Mouse (Mus musculus) left cerebral cortex, postnatal 36 days (tissue): ENCODE measurements around the gene Pomgnt2. TPM values are rescaled to one million over a fixed set of nuclear protein-coding genes. Genes with fewer than 3 reads are reported as not detected.
"Not testable (repeated sequence)": the region's sequence is repeated elsewhere in the genome, so short reads cannot be mapped to it uniquely, and the experiment has no call there.

Experiments
- DNase-seq, 2 experiments: peaks; one replicate each; pipeline ENCODE4 v3.0.0; 2021 to 2022; ENCODE audit warnings: low spot score in 2 of 2, mixed read lengths in 1 of 2
- intact Hi-C: fragments of 180-260 bp; cut with DNase I; formaldehyde crosslinking; loops from one replicate; pipeline ENCODE4 v1.15.1; 2025
- total RNA-seq, 2 experiments: library from RNA; stranded (reverse); gene quantifications; 2 replicates each; pipeline ENCODE4 v1.2.3; 2021

Gene Pomgnt2
- total RNA-seq, result 10 to 100 TPM; 38.0 to 38.2 TPM

DNA sequence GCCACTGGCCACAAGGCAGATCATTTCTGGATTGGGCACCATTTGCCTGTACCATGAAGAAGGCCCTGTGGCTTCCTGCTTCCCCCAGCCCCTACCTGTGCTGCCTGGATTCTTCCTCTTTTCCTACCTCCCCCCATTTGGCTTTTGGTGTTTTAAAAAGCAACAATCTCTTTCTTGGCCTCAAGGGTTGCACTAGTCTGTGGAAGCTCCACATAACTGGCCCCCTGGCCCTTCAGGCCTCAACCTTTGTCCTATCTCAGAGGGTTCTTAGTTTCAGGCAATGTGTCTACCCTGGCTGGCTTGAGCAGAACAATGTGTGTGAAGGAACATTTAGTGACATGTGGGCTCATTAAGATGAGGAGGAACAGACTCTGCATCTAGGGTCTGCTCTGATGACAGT is at the start of gene Pomgnt2:
Gene Pomgnt2, minus strand, starts transcription at position 101 of the 400 bp plus-strand sequence.
- DNase-seq, result no peak
- intact Hi-C loops, result no loop called here

DNA sequence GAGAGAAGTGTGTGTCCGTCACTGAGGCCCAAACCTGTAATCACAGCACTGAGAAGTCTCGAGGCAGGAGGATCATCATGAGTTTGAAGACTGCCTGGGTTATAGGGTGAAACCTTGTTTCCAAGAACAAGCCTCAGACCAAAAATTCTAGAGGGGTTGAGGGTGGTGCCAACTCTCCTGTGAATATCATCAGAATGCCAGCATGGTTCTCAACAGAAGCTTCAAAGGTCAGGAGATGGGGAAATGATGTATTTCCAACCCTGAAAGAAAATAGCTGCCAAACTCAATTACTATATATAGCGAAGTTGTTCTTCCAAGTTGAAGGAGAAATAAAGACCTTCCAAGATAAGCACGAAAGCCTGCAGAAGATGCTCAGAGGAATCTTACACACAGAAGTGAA is 42.9 kb upstream of the Pomgnt2 start:
- intact Hi-C loops, result no loop called here

DNA sequence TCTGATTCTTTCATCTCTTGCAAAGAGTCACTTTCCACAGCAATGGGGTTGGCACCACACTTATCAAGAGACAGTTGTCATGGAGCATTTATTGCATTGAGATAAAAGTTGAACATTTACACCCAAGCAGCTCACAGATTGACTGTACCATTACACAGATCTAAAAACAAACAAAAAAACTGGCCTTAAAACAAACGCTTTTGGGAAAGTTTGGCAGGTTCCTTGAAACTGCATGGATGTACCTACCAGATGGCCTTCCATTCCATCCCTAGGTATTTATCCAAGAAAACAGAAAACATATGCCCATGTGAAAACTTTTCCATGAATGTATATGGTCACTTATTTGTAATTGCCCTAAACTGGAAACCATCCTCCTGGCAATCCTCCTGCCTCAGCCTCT is 41.7 kb upstream of the Pomgnt2 start:
- no peak for DNase-seq
- intact Hi-C loops, result no loop called here

More for the DNA sequence above, 42.9 kb upstream of the Pomgnt2 start:
- no peak for DNase-seq

DNA sequence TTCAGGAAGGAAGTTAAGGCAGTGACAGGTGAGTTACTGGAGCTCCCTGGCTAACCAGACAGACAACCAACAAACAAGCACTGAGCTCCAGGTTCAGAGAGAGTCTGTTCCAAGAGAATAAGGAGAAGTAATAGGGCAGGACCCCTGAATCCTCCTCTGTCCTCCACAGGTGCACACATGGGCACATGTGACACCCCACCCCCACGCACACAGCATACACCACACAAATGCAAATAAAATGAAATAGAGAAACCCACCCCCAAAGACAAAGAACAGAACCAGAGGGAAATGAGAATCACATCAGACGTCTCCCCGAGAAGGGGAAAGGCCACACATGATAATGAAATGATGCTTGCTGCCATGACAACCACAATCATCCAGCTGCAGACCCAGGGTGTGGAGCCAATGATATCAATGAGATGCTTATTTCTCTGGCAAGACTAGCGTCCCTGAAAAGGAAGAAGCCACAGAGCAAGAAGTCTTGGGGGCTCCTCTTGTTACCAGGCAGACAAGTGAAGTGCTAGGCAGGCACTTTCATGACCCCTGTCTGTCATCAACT is 39.7 kb upstream of the Pomgnt2 start:
- no peak for DNase-seq
- intact Hi-C loops, result no loop called here

DNA sequence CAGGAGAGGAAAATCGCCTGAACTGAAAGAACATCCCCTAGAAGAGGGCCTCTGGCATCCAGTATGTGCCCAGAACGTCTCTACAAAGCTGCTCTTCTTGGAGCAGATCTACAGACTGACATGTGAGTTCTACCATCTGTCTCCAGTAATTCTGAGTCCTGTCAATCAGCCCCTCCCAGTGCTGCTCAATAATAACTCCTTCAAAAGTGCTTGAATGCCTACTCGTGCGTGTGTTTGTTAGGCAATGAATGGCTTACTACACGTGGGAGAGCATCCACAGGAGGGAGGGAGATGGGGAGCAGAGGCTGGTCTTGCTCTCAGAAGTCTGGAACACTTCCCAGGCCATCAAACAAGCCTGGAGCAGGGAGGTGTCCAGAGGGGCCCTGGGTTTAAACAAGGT is 38.9 kb upstream of the Pomgnt2 start:
- no peak for DNase-seq
- intact Hi-C loops, result loop anchor here (2.0 kb wide), 1 partner anchor 17 kb away; no protein-coding TSS in a partner anchor

DNA sequence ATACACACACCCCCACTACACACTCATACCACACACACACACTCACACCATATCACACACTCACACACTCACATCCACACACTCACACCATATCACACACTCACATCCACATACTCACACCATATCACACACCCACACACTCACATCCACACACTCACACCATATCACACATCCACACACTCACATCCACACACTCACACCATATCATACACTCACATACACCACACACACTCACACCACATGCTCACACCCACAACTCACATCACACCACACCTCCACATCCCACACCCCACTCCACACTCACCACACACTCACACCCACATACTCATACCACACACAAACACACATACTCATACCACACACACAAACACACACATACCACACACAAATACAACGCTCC is 38.0 kb upstream of the Pomgnt2 start:
- DNase-seq, result no peak
- intact Hi-C loops, result loop anchor here (2.0 to 5.0 kb wide), 2 partner anchors 18 to 32 kb away; no protein-coding TSS in a partner anchor

DNA sequence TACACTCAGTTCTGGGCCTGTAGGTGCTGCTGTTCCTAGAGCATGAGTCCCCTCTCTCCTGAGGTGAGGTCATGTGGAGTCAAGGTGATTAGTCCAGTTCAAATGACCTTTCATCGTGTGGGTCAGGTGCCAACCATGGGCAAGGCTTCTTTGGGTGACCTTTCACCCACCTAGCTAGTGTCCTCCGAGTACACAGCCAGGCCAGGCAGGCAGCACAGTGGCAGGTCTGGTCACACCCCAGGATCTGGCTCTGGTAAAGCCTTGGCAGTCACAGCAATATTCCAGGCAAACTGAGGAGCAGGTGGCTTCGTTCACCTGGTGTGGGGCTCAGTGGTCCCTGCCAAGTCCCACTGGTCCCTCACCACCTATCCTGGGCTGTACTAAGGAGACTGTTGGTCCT is 35.2 kb upstream of the Pomgnt2 start:
- intact Hi-C loops, result loop anchor here (5.0 kb wide), 1 partner anchor 35 kb away; no protein-coding TSS in a partner anchor
- DNase-seq, result no peak

DNA sequence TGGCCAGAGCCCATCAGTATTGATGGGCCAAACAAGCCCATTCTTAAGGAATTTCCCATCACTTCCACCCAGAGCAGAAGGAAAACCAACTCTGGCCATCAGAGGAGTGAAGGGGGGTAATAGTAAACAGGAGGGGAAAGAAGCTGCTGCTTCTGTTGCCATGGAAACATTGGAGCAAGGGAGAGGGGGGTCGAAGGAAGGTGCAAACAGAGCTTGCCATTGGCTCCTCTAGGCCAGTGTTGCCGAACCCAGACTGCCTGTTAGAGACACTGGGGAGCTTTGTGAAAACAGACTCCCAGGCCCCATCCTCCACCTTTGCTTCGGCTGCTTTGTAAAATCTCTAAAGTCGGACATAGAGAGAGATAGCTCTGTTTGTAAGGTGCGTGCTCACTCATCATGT is 33.8 kb upstream of the Pomgnt2 start:
- DNase-seq, result no peak
- intact Hi-C loops, result loop anchor here (5.0 kb wide), 1 partner anchor 37 kb away; no protein-coding TSS in a partner anchor

DNA sequence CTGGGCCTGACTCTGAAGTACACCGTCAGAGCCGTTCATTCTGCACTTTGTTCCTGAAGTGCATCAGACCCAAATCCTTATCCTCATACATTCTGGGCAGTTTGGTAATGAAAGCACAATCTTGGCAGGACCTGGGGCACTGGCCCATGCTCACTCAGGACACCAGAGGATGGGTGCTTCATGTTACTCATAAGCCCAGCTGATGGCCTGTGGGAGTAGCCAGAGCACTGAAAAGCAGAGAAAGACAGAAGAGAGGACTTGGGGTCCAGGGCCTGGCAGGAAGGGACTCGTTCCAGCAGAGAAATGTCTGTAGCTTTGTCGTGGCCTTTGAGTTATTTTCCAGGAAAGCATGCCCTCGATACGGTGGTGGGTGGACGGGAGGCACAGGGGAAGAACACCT is 32.9 kb upstream of the Pomgnt2 start:
- intact Hi-C loops, result loop anchor here (5.0 kb wide), 1 partner anchor 38 kb away; no protein-coding TSS in a partner anchor
- no peak for DNase-seq

DNA sequence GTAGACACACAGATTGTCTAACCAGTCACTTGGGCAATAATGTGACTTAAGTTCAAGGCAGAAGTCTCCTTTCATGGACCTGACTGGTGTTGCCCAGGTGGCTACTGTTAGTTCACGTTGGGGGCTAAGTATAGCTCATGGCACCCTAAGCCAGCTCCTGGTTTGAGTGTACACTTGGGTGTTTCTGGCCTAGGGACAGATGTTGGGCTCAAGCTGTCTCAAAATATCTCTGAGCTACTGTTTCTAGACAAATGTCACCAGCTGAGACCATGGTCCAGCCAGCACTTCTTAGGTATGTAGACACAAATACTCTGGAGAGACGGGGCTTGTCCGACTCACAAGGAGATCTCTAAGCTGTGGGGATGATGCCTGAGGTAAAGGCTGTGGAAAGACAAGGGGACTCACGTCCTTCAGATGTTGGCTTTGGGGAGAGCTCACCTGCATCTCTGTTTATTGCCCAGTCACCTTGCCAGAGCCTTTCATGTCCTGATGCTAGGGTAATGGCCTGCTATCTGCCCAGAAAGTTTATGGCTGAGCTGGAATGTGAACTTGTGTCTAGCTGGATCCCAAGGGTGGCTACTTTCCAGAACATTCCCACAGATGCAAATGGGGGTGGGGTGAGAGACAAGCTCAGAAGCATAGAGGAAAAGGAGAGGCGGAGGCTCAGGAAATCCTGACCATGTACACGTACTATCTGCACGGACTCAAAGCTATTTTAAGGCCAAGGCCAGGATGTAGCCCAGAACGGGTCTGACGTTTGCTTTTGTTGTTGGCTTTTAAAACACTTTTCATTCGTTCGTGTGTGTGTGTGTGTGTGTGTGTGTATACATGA is 31.2 kb upstream of the Pomgnt2 start:
- intact Hi-C loops, result no loop called here
- no peak for DNase-seq

DNA sequence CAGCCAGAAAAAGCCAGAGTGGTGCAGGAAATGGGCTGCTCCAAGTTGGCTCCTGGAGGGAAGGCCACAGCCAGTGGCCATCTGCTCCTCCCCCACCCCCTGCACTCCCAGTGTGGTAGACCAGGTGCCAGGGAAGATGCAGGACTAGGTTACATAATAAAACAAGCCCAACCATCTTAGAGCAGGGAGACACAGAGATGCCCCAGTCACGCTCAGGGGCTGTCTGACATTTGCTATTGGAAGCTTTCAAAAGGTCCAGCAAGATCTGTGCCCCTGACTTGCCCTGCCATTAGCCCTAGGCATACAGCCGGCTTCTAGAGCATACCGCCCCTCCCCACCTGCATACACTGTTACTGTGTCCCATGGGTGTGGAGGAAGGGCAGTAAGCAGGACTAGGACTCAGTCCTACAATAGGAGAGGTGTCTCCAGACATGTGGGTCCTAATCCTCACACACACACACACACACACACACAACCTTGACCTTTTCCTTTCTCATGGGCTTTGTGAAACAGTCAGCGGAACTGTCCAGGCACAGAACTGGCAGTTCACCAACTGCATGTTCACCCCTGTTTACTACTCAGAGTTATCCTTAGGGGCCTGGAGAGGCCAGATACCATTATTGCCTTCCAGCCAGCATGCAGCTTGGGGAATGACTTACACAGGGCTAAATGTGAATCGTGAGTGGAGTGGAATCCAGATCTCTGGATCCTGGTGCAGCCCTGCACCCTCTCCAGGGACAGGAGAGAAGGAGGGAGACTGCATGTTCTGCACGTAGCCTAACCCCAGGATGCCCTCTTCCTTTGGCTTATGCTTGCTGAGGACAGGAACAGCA is 30.4 kb upstream of the Pomgnt2 start:
- no peak for DNase-seq
- intact Hi-C loops, result no loop called here

DNA sequence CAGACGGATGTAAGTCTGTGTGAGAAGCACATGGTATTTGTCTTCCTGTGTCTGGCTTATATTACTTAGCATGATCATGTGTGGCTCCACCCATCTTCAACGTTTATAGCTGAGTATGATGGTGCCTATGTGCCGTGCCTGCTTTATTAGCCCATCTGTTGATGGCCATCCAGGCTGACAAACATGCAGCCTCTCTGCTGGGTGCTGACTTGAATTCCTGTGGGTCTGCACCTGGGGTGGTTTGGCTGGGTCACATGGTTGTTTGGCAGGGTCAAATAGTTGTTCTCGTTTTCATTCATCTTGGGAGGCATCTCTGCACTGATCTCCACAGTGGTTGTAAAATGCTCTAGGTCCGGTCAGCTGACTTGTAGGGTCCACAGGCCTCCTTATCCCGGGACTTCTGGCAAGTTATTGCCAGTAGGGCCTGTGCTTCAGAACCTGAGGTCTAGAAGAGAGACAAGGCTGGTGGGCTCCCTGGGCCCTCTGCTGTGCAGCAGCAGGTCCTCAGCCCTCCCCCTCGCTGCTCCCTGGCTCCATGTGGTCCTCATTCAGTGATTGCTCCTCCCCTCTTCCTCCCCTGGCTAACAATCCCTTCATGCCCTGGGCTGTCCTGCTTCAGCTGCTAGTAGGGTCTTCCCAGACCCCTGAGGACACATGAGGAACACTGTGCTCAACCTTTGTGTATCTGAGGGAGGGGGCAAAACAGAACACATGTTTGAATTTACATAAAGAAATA is 29.1 kb upstream of the Pomgnt2 start:
- no peak for DNase-seq
- intact Hi-C loops, result no loop called here

DNA sequence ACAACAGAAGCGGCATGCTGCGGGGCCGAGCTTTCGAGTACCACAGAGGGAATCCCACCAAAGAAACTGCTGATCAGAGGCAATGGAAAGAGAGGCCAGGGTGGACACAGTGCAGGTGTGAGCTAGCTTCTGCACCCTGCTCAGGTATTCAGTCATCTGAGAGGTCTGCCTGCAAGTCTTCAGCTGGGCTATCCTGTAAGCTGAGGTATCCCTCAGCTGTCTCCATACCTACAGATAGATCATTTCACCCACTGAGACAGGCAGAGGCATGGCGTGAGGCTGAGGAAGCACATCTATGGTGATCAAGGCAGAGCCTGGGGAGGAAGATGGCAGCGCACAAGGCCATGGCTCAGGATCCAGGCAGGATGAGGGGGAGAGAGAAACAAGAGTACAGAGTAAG is 27.5 kb upstream of the Pomgnt2 start:
- no peak for DNase-seq
- intact Hi-C loops, result loop anchor here (5.0 kb wide), 1 partner anchor 93 kb away; the partner anchor contains the start of gene Snrk

DNA sequence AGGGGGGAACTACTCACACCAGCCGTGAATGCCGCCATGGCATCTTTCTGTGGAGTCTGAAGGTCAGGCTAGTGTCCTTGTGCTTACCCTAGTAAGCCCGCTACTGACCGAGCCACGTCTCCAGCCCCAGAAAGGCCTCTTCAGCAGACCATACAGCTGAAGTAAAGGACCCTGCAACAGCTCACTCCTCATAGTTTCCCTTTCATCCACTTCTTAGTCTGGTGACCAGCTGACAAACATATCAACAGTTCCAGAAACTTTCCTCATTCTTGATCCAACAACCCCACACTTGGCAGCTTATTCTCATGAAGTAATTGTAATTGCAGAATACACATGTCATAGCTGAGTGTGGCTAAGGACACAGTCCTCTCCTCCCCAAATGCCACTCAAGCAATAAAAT is 27.0 kb upstream of the Pomgnt2 start:
- DNase-seq, result no peak
- intact Hi-C loops, result loop anchor here (5.0 kb wide), 1 partner anchor 93 kb away; the partner anchor contains the start of gene Snrk

DNA sequence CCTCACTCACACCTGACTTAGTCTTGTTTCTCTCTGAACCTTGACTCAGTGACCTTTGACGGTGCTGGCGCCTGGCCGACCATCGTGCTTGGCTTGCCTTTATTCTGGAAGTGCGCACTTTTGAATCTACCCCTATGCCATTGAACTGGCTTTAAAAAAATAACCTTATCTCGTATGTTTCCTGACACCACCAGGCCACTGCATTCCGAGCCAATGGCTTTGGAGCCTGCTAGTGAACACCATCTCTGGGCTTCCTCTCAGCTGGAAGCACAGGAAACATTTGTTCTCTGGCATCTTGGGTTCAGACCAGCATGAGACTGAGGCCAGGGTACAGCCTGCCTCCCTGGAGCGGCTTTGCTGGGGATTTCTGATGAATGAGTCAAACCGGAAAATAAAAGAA is 25.9 kb upstream of the Pomgnt2 start:
- intact Hi-C loops, result loop anchor here (5.0 kb wide), 1 partner anchor 95 kb away; the partner anchor contains the start of gene Snrk

DNA sequence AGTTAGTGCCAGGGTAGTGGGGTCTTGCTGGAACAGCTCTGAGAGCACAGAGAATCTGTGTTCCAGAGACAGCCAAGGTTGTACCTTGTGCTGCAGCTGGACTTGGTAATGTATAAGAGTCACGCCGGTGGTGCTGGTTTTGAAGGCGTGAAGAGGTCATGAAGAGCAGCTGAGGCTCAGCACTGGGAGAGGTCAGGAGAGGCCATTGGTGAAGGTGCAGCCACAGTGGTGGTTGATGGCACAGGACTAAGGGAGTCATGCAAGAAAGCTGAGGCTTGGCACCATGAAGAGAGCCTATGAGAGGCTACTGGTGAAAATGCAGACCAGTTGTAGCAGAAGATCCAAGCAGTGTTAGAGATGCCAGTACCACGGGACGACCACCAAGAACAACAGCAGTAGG is 24.7 kb upstream of the Pomgnt2 start:
- intact Hi-C loops, result loop anchor here (5.0 kb wide), 1 partner anchor 96 kb away; the partner anchor contains the start of gene Snrk
- no peak for DNase-seq

More for the DNA sequence above, 25.9 kb upstream of the Pomgnt2 start:
- DNase-seq, result no peak

DNA sequence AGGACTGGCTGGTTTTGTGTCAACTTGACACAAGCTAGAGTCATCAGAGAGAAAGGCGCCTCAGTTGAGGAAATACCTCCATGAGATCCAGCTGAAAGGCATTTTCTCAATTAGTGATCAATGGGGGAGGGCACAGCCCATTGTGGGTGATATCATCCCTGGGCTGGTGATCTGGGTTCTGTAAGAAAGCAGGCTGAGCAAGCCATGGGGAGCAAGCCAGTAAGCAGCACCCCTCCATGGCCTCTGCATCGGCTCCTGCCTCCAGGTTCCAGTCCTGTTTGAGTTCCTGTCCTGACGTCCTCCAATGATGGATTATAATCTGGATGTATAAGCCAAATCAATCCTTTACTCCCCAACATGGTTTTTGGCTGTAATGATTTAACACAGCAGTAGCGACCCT is 24.3 kb upstream of the Pomgnt2 start:
- not testable (repeated sequence) for DNase-seq
- intact Hi-C loops, result loop anchor here (5.0 kb wide), 1 partner anchor 96 kb away; the partner anchor contains the start of gene Snrk

DNA sequence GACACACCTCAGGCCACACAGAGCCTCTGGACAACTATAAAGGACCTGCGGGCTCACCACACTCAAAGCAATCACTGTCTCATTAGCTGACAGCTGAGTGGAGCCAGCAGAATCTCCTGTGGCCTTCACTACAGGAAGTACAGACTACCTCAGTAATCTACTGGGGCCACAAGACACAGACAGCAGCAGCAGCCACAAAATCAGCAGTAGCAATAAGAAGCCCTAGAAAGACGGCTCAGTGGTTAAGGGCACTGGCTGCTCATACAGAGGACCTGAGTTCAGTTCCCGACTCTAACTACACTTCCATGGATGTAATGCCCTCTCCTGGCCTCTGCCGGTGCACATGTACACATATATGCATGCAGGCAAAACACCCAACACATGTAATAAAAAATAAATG is 23.4 kb upstream of the Pomgnt2 start:
- no peak for DNase-seq
- intact Hi-C loops, result loop anchor here (5.0 kb wide), 1 partner anchor 97 kb away; the partner anchor contains the start of gene Snrk
